Mouse (Mus musculus): ENCODE results near the gene Vmo1.

DNA sequence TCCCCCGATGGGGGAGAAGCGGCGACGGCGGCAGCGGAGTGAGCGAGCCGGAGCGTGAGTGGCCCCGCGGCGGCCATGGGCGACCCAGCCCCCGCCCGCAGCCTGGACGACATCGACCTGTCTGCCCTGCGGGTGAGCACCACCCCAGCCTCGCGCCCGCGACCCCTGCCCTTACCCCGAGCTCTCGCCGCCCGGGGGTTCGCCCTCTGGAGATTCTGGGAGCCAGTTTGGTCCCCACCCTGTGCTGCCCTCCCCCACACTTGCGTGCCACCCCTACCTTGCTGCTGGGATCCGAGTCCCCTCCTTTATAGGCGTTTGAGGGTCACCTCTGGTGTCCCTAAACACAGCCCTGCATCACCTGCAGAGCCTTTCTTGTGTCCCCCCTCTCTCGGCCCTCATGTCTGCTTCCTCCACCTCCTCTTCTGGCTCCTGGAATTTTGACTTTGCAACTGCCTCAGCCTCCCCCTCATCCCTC, 48.6 kb upstream of the Vmo1 start:
- TF ChIP-seq GATA1 (IDR thresholded peaks at IDR 0.05; ENCODE audit: borderline replicate concordance, low read length): no peak
- TF ChIP-seq FLI1 (IDR thresholded peaks at IDR 0.05; ENCODE audit: low read length): no peak
